Mouse (Mus musculus) spleen, adult 2 months (tissue): ENCODE results near the gene Pdia6. TPM values are rescaled to one million over a fixed set of nuclear protein-coding genes. Genes with fewer than 3 reads are reported as not detected.

ENCODE experiments used
- DNase-seq, 2 experiments: peaks; one replicate each; pipeline versions ENCODE4 v3.0.0 to v3.0.0-alpha.2; 2012 to 2021; ENCODE audit warnings: low spot score in 2 of 2, low read depth in 1 of 2
- H3K27ac ChIP-seq: fragments of 200-500 bp; 2 replicates; pipeline ENCODE4 v1.5.1; 2012; ENCODE audit warnings: low read length, inconsistent platforms; ENCODE audit not compliant: insufficient read depth
- H3K27me3 ChIP-seq: fragments of 200-500 bp; 2 replicates; pipeline ENCODE4 v1.6.1; 2012; ENCODE audit warnings: mild to moderate bottlenecking, moderate library complexity, low read length, inconsistent platforms; ENCODE audit not compliant: control insufficient read depth, insufficient read depth
- H3K36me3 ChIP-seq: fragments of 200-500 bp; 2 replicates; pipeline ENCODE4 v1.6.1; 2012; ENCODE audit warnings: mild to moderate bottlenecking, low read length, inconsistent platforms; ENCODE audit not compliant: control insufficient read depth, insufficient read depth
- H3K4me1 ChIP-seq: fragments of 200-500 bp; 2 replicates; pipeline ENCODE4 v1.6.1; 2011; ENCODE audit warnings: inconsistent platforms; ENCODE audit not compliant: control insufficient read depth, insufficient read depth, insufficient read length
- H3K4me3 ChIP-seq: fragments of 200-500 bp; 2 replicates; pipeline ENCODE4 v1.5.1; 2011; ENCODE audit warnings: mild to moderate bottlenecking, inconsistent platforms; ENCODE audit not compliant: insufficient read depth, insufficient read length; ENCODE audit errors: extremely low read depth
- CTCF ChIP-seq: fragments of 200-500 bp; IDR thresholded peaks from 2 replicates; pipeline ENCODE4 v1.5.1; 2011; ENCODE audit warnings: mild to moderate bottlenecking, inconsistent platforms; ENCODE audit not compliant: insufficient read depth, insufficient read length, insufficient replicate concordance; ENCODE audit errors: extremely low read depth
- POLR2A ChIP-seq: fragments of 200-500 bp; IDR thresholded peaks from 2 replicates; pipeline ENCODE4 v1.6.1; 2011; ENCODE audit warnings: low read depth, low read length, inconsistent platforms
- WGBS: fragments of 180-500 bp; shearing (Covaris S2); methylation state at CpG from one replicate; pipeline ENCODE4 v1.1.7; 2018; 5-methylcytosine and 5-hydroxymethylcytosine counted together
- polyA plus RNA-seq: library from polyadenylated mRNA; depleted of rRNA; stranded (reverse); fragments of >200 nt; gene quantifications from 2 replicates; pipeline ENCODE4 v1.2.3, GENCODE M21; 2012

The Pdia6 gene
- polyA plus RNA-seq, 1 experiment, result 32.6 TPM

DNA sequence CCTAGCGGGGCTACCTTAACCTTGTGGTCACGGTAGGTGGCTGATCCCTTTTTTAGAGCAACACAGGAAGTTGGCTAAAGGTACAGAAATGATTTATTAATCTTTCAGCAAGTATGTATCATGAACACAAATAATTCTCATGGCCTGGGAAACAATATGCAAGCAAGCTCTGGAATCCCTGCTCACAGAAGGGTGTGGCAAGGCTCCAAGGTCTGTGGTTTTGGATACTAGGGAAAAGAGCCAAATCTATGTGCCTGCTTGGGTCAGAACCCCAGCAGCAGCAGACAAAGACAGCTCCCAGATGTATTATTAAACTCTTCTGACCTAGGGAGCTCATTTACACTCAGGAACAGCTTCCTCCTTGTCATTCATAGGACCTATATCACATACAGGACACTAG is 22.7 kb downstream of the Pdia6 start:
- Histone ChIP-seq H3K27ac (no peak overlapping the region), H3K4me1 (no peaks in the 10 kb centered on the region), H3K27me3 (no peaks in the 10 kb centered on the region), H3K36me3 (peaks cover 6% of the 10 kb centered on the region), H3K4me3 (no peak overlapping the region)
- TF ChIP-seq POLR2A, result no peak
- no peak for TF ChIP-seq CTCF
- no peak for DNase-seq
- 49% methylated on average over 2 of the region's 2 CpGs for WGBS

DNA sequence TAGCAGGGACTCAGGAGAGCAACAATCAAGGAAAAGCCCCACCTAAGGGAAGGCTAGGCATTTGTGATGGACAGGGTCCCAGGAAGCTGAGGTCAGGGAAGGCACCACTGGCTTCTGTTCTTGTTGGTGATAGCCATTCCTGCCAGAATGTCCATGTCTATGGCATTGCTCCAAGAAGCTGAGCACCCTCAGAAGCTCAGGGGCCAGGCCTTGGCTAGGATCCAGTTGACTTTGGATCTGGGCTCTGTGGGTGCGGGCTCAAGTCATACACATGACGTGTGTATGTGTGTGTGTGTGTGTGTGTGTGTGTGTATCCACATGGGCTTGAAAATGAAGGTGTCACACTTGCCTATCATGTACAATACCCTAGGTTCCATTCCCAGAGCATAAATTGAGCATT is 23.6 kb downstream of the Pdia6 start:
- no peak for DNase-seq
- peaks cover 3% of the 10 kb centered on the region for H3K36me3 ChIP-seq
- TF ChIP-seq CTCF (no peak), POLR2A (no peak)
- no peak overlapping the region for H3K27ac ChIP-seq
- 93% methylated on average over 2 of the region's 2 CpGs for WGBS
- no peaks in the 10 kb centered on the region for H3K4me1 ChIP-seq
- no peaks in the 10 kb centered on the region for H3K27me3 ChIP-seq
- H3K4me3 ChIP-seq, result no peak overlapping the region

DNA sequence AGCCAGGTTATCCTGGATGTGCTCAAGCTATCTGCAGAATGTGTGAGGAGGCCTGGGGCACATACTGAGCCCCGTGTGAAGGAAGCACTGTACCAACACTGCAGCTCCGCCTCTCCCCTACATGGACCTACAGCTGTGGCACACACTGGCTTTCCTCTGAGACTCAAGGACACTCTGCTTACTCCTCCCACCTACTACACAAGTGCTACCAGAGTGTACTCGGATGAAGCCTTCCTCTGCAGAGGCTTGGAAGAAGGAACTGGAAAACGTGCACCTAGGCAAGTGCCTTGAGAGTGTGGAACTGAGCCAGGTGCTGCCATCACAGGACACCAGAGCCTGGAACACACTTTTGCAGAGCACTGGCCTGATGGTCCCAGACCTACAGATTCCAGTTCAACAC is 24.2 kb downstream of the Pdia6 start:
- 49% methylated on average over 4 of the region's 4 CpGs for WGBS
- TF ChIP-seq POLR2A, result no peak
- TF ChIP-seq CTCF, result no peak
- no peaks in the 10 kb centered on the region for H3K27me3 ChIP-seq
- no peak overlapping the region for H3K4me3 ChIP-seq
- H3K4me1 ChIP-seq, result no peaks in the 10 kb centered on the region
- no peak for DNase-seq
- no peak overlapping the region for H3K27ac ChIP-seq
- no peaks in the 10 kb centered on the region for H3K36me3 ChIP-seq

DNA sequence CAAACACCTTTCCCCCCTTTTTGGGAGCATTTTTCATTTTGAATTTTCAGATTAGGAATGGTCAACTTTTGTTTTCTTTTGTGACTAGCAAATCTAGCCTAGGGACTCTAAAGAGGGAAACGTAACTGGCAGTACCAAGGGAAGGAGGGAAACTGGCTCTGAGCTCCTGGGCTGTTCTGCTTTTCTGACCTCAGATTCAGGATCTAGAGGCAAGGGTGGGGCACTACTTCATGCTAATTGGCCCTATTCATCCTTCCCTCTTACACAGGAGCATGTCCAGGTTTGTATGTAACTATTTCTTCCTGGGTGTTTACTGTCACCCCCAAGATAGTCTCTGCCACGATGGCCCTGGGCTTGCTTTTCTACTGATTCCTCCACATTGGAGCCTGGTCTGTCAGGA is 30.6 kb downstream of the Pdia6 start:
- DNase-seq, result no peak
- H3K27ac ChIP-seq, result no peak overlapping the region
- no peak for TF ChIP-seq CTCF
- TF ChIP-seq POLR2A, result no peak
- H3K4me3 ChIP-seq, result no peak overlapping the region
- H3K27me3 ChIP-seq, result no peaks in the 10 kb centered on the region
- no peaks in the 10 kb centered on the region for H3K36me3 ChIP-seq
- 41% methylated on average over 2 of the region's 2 CpGs for WGBS
- no peaks in the 10 kb centered on the region for H3K4me1 ChIP-seq

DNA sequence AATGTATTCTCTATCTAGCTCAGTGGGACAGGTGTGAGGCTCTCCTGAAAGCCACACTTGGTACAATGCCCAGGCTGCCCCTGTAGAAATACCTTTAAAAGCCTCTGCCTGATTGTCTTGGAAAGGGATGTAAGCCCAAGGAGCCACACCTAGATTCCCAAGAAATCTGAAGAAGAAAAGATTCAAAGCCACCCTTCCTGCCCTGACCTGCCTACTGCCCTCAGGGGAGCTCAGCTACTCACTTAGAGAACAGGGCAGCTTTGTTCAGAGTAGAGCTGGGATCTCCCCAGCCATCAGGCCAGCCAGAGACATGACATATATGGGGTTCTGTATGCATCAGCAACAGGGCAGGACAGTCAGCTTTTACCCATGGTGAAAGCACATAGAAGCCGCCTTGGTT is 33.6 kb downstream of the Pdia6 start:
- Histone ChIP-seq H3K27ac (no peak overlapping the region), H3K4me3 (no peak overlapping the region), H3K27me3 (no peaks in the 10 kb centered on the region), H3K36me3 (no peaks in the 10 kb centered on the region), H3K4me1 (no peaks in the 10 kb centered on the region)
- TF ChIP-seq POLR2A, result no peak
- TF ChIP-seq CTCF, result no peak
- DNase-seq, result no peak
- 100% methylated on average over 1 of the region's 1 CpGs for WGBS

DNA sequence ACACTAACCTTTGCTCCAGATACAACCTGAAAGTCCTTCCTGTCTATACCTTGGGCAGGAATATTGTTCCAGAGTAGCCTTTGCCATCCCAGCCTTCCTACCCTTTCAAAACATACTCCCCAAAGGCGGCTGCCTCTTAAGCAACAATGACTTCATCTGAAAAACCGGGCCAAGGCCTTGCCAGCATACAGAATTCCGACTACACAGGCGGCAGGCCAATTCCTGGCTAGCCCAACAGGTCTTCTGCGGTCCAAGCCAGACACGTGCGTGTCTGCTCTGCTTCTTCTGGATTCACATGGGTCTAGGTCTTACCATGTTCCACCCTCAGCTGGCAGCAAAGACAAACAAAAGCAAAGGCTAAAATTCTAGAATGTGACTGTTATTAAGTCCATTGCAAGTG is 39.1 kb downstream of the Pdia6 start:
- TF ChIP-seq POLR2A (no peak), CTCF (no peak)
- WGBS, result 90% methylated on average over 7 of the region's 7 CpGs
- Histone ChIP-seq H3K36me3 (no peaks in the 10 kb centered on the region), H3K27ac (no peak overlapping the region), H3K4me3 (no peak overlapping the region), H3K27me3 (no peaks in the 10 kb centered on the region), H3K4me1 (no peaks in the 10 kb centered on the region)
- no peak for DNase-seq

DNA sequence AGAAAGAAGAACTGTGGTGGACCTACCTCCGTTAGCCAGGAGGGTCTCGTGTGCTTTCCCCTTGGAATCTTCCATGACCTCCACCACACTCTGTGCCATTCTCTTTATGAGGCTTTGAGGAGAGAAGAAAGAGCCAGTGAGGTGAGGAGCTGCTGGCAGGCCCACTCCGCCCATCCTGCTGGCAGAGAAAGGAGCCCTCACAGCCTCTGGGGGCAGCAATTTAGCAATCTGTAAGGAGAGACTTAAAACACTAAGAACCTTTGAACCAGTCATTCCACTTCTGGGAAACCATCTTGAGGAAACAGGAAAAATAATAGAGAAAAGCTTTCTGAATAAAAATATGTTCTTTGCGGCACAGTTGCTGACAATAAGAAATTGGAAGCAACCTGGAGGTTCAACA is 41.9 kb downstream of the Pdia6 start:
- 47% methylated on average over 4 of the region's 4 CpGs for WGBS
- TF ChIP-seq CTCF (no peak), POLR2A (no peak)

More for the DNA sequence above, 41.9 kb downstream of the Pdia6 start:
- no peaks in the 10 kb centered on the region for H3K27me3 ChIP-seq
- DNase-seq, result no peak
- H3K27ac ChIP-seq, result no peak overlapping the region
- no peak overlapping the region for H3K4me3 ChIP-seq
- H3K4me1 ChIP-seq, result no peaks in the 10 kb centered on the region
- H3K36me3 ChIP-seq, result no peaks in the 10 kb centered on the region
